Mouse (Mus musculus) right cerebral cortex, postnatal 36 days (tissue): ENCODE data around the gene Nkx6-2.

Source experiments
- DNase-seq, 2 experiments: peaks; one replicate each; pipeline ENCODE4 v3.0.0; 2022; ENCODE audit warnings: low spot score in 2 of 2, mixed read lengths in 1 of 2

Nkx6-2 gene

GRCm38 (mm10) chr7:139566533-139566932 is 16.1 kb downstream of the Nkx6-2 start:
- DNase-seq: no peak

GRCm38 (mm10) chr7:139565998-139566397 is 16.6 kb downstream of the Nkx6-2 start:
- no peak for DNase-seq

GRCm38 (mm10) chr7:139564161-139564560 is 18.4 kb downstream of the Nkx6-2 start:
- DNase-seq: no peak

GRCm38 (mm10) chr7:139563425-139563824 is 19.2 kb downstream of the Nkx6-2 start:
- no peak for DNase-seq

- no peak for DNase-seq
These were observed 22.9 kb downstream of the Nkx6-2 start for GRCm38 (mm10) chr7:139559659-139560058.

GRCm38 (mm10) chr7:139556746-139557526 is 25.7 kb downstream of the Nkx6-2 start:
- no peak for DNase-seq

GRCm38 (mm10) chr7:139556331-139556730 is 26.3 kb downstream of the Nkx6-2 start:
- no peak for DNase-seq

- DNase-seq: no peak
These were observed 31.1 kb downstream of the Nkx6-2 start for GRCm38 (mm10) chr7:139551519-139551918.

GRCm38 (mm10) chr7:139550086-139550783 is 32.4 kb downstream of the Nkx6-2 start:
- no peak for DNase-seq

GRCm38 (mm10) chr7:139547325-139547724 is 35.3 kb downstream of the Nkx6-2 start:
- no peak for DNase-seq

- peak in 1 of 2 experiments; percentile 25 for DNase-seq
These were observed 37.6 kb downstream of the Nkx6-2 start for GRCm38 (mm10) chr7:139544706-139545625.

GRCm38 (mm10) chr7:139541422-139541821 is 41.2 kb downstream of the Nkx6-2 start:
- DNase-seq: no peak

GRCm38 (mm10) chr7:139540601-139541000 is 42.0 kb downstream of the Nkx6-2 start:
- peak in 1 of 2 experiments; percentile 20 for DNase-seq

- DNase-seq: peak; percentile 30 to 44
These were observed 44.1 kb downstream of the Nkx6-2 start for GRCm38 (mm10) chr7:139538541-139538940.

GRCm38 (mm10) chr7:139537831-139538230 is 44.8 kb downstream of the Nkx6-2 start:
- no peak for DNase-seq

GRCm38 (mm10) chr7:139536831-139537230 is 45.8 kb downstream of the Nkx6-2 start:
- no peak for DNase-seq

GRCm38 (mm10) chr7:139536331-139536730 is 46.3 kb downstream of the Nkx6-2 start:
- no peak for DNase-seq

- no peak for DNase-seq
These were observed 51.2 kb downstream of the Nkx6-2 start for GRCm38 (mm10) chr7:139531428-139531801.

- DNase-seq: no peak
These were observed 51.8 kb downstream of the Nkx6-2 start for GRCm38 (mm10) chr7:139530591-139531427.
